Mouse (Mus musculus) stomach, embryonic 15.5 days (tissue): ENCODE data around the gene Gm45785. TPM values are rescaled to one million over a fixed set of nuclear protein-coding genes. Genes with fewer than 3 reads are reported as not detected.

Experiments
- polyA plus RNA-seq: library from polyadenylated mRNA; unstranded; fragments of >200 nt; fragmentation: Nextera tagmentation; extraction: Ambion mirVana; gene quantifications from 2 replicates; pipeline ENCODE4 v1.2.1, GENCODE M21; 2015

Gm45785 gene
- polyA plus RNA-seq, 1 experiment from 2014 or later = not detected

Other genes starting within 250 kb of the Gm45785 start
- gene Olfr61, start 227.4 kb downstream of the Gm45785 start, polyA plus RNA-seq = not detected in 2 replicates
- gene Olfr53, start 209.9 kb downstream of the Gm45785 start, polyA plus RNA-seq = not detected in 2 replicates
- 0.01 TPM in 2 replicates for gene Olfr539, start 196.4 kb downstream of the Gm45785 start, polyA plus RNA-seq
- not detected in 2 replicates for gene Olfr45, start 174.4 kb downstream of the Gm45785 start, polyA plus RNA-seq
- gene Olfr541, start 159.1 kb downstream of the Gm45785 start, polyA plus RNA-seq = not detected in 2 replicates
- gene Cyp2e1, start 92.6 kb downstream of the Gm45785 start, polyA plus RNA-seq = 0.18 TPM in 1 of 2 replicates, not detected in the other
- 0.23 and 0.30 TPM in 2 replicates for gene Syce1, start 68.5 kb downstream of the Gm45785 start, polyA plus RNA-seq
- 1.5 and 1.7 TPM in 2 replicates for gene Zfp941, start 34.2 kb downstream of the Gm45785 start, polyA plus RNA-seq
- 13.9 and 23.4 TPM in 2 replicates for gene Urah, start 21.3 kb downstream of the Gm45785 start, polyA plus RNA-seq
- gene Scgb1c1, start 10.8 kb downstream of the Gm45785 start, polyA plus RNA-seq = not detected in 2 replicates
- 0.17 TPM in 1 of 2 replicates, not detected in the other for gene Odf3, start 8.5 kb downstream of the Gm45785 start, polyA plus RNA-seq
- 58.0 and 62.8 TPM in 2 replicates for gene Ric8a, start 626 bp upstream of the Gm45785 start, polyA plus RNA-seq
- gene Bet1l, start 1.2 kb upstream of the Gm45785 start, polyA plus RNA-seq = 44.7 and 50.1 TPM in 2 replicates
- 214 and 219 TPM in 2 replicates for gene Psmd13, start 25.6 kb upstream of the Gm45785 start, polyA plus RNA-seq
- gene Sirt3, start 26.0 kb upstream of the Gm45785 start, polyA plus RNA-seq = 25.7 and 28.7 TPM in 2 replicates
- gene Cox8b, start 44.1 kb upstream of the Gm45785 start, polyA plus RNA-seq = 0.76 and 2.6 TPM in 2 replicates
- gene Nlrp6, start 64.6 kb upstream of the Gm45785 start, polyA plus RNA-seq = 9.9 and 13.8 TPM in 2 replicates
- 21.2 and 23.5 TPM in 2 replicates for gene Pgghg, start 85.1 kb upstream of the Gm45785 start, polyA plus RNA-seq
- 3.2 and 3.6 TPM in 2 replicates for gene Ifitm5, start 94.0 kb upstream of the Gm45785 start, polyA plus RNA-seq
- gene Gm45717, start 99.6 kb upstream of the Gm45785 start, polyA plus RNA-seq = 0.40 and 0.71 TPM in 2 replicates
- gene Ifitm2, start 99.7 kb upstream of the Gm45785 start, polyA plus RNA-seq = 1,181 and 1,379 TPM in 2 replicates
- gene Ifitm1, start 110.9 kb upstream of the Gm45785 start, polyA plus RNA-seq = 179 and 209 TPM in 2 replicates
- 368 and 413 TPM in 2 replicates for gene Ifitm3, start 154.4 kb upstream of the Gm45785 start, polyA plus RNA-seq
- gene Ifitm6, start 161.6 kb upstream of the Gm45785 start, polyA plus RNA-seq = 7.6 and 8.1 TPM in 2 replicates
- not detected in 2 replicates for gene Gm17387, start 172.8 kb upstream of the Gm45785 start, polyA plus RNA-seq
- gene B4galnt4, start 204.8 kb upstream of the Gm45785 start, polyA plus RNA-seq = 7.0 and 9.2 TPM in 2 replicates
- gene Pkp3, start 221.9 kb upstream of the Gm45785 start, polyA plus RNA-seq = 38.4 and 47.2 TPM in 2 replicates
- 13.1 and 15.1 TPM in 2 replicates for gene Sigirr, start 244.2 kb upstream of the Gm45785 start, polyA plus RNA-seq